Mouse (Mus musculus): ENCODE data around the gene Itpkc.

Itpkc gene

GRCm38 (mm10) chr7:27237527-27237926 is 9.1 kb upstream of the Itpkc start:
- no peak for DNase-seq (ENCODE audit: low spot score in 2 of 2)

GRCm38 (mm10) chr7:27235726-27236125 is 7.3 kb upstream of the Itpkc start:
- no peak for DNase-seq (ENCODE audit: low spot score in 2 of 2)

- no peak for DNase-seq (ENCODE audit: low spot score in 2 of 2)
Measured at GRCm38 (mm10) chr7:27233300-27233699, 4.8 kb upstream of the Itpkc start.

- peak; percentile 95 to 96 for DNase-seq (ENCODE audit: low spot score in 2 of 2)
Measured at GRCm38 (mm10) chr7:27232781-27233281, 4.4 kb upstream of the Itpkc start, which contains the start of gene Coq8b. Gene Coq8b, plus strand, starts transcription at chr7:27233023.

- DNase-seq (ENCODE audit: low spot score in 2 of 2): peak; percentile 76 to 81
Measured at GRCm38 (mm10) chr7:27231693-27232331, 3.4 kb upstream of the Itpkc start.

GRCm38 (mm10) chr7:27230781-27231180 is 2.3 kb upstream of the Itpkc start:
- no peak for DNase-seq (ENCODE audit: low spot score in 2 of 2)

GRCm38 (mm10) chr7:27228865-27229264 is 404 bp upstream of the Itpkc start:
- DNase-seq (ENCODE audit: low spot score in 2 of 2): no peak

GRCm38 (mm10) chr7:27227676-27228075 is 785 bp downstream of the Itpkc start:
- no peak for DNase-seq (ENCODE audit: low spot score in 2 of 2)

GRCm38 (mm10) chr7:27227276-27227675 is 1.2 kb downstream of the Itpkc start:
- DNase-seq (ENCODE audit: low spot score in 2 of 2): no peak

- peak; percentile 26 to 34 for DNase-seq (ENCODE audit: low spot score in 2 of 2)
Measured at GRCm38 (mm10) chr7:27224877-27225575, 3.4 kb downstream of the Itpkc start.

- no peak for DNase-seq (ENCODE audit: low spot score in 2 of 2)
Measured at GRCm38 (mm10) chr7:27222538-27222937, 5.9 kb downstream of the Itpkc start.

- DNase-seq (ENCODE audit: low spot score in 2 of 2): no peak
Measured at GRCm38 (mm10) chr7:27221939-27222338, 6.5 kb downstream of the Itpkc start.

- DNase-seq (ENCODE audit: low spot score in 2 of 2): no peak
Measured at GRCm38 (mm10) chr7:27219937-27220336, 8.5 kb downstream of the Itpkc start.

- no peak for DNase-seq (ENCODE audit: low spot score in 2 of 2)
Measured at GRCm38 (mm10) chr7:27218586-27218985, 9.9 kb downstream of the Itpkc start.

- DNase-seq (ENCODE audit: low spot score in 2 of 2): no peak
Measured at GRCm38 (mm10) chr7:27212626-27213025, 15.8 kb downstream of the Itpkc start.

- DNase-seq (ENCODE audit: low spot score in 2 of 2): no peak
Measured at GRCm38 (mm10) chr7:27203730-27204449, 24.6 kb downstream of the Itpkc start.

- no peak for DNase-seq (ENCODE audit: low spot score in 2 of 2)
Measured at GRCm38 (mm10) chr7:27198779-27199178, 29.7 kb downstream of the Itpkc start.

GRCm38 (mm10) chr7:27198355-27198754 is 30.1 kb downstream of the Itpkc start:
- peak in 1 of 2 experiments; percentile 33 for DNase-seq (ENCODE audit: low spot score in 2 of 2)

GRCm38 (mm10) chr7:27197634-27198033 is 30.8 kb downstream of the Itpkc start:
- no peak for DNase-seq (ENCODE audit: low spot score in 2 of 2)

- DNase-seq (ENCODE audit: low spot score in 2 of 2): no peak
Measured at GRCm38 (mm10) chr7:27197136-27197535, 31.3 kb downstream of the Itpkc start.

- DNase-seq (ENCODE audit: low spot score in 2 of 2): peak; percentile 99 to 100
Measured at GRCm38 (mm10) chr7:27195681-27196611, 32.5 kb downstream of the Itpkc start, which contains the start of the genes BC024978 and Snrpa. Gene BC024978, plus strand, starts transcription at chr7:27195781. Gene Snrpa, minus strand, starts transcription at chr7:27196271.
